Mouse (Mus musculus) embryonic stem cell, embryonic (primary cell): Measurements from ENCODE around the gene Cd300a.

Source experiments
- CTCF ChIA-PET, 4 experiments: fragments of 300-600 bp in 2 of 4; fragments of 350-600 bp in 2 of 4; sonication (Branson Sonifier 250); formaldehyde crosslinking; loops; one replicate each; lab custom pipeline; 2022; ENCODE audit warnings: inconsistent platforms in 2 of 4; lab: Charles Lee
- POLR2A ChIA-PET, 4 experiments: fragments of 300-600 bp in 2 of 4; fragments of 350-600 bp in 2 of 4; sonication (Branson Sonifier 250); formaldehyde crosslinking; loops; one replicate each; lab custom pipeline; 2022; ENCODE audit warnings: antibody characterized with exemption in 4 of 4, inconsistent platforms in 1 of 4; lab: Charles Lee

Gene Cd300a

GRCm38 (mm10) chr11:114889991-114890518, at the start of gene Cd300a:
TSS of gene Cd300a (plus strand) at chr11:114890041.
- POLR2A ChIA-PET, result interaction anchor here in 1 of 4 experiments (1.1 kb wide), 1 partner anchor 17 kb away, joined by 3 read pairs; no protein-coding TSS in a partner anchor

GRCm38 (mm10) chr11:114843818-114844463, 45.9 kb upstream of the Cd300a start:
- CTCF ChIA-PET, result interaction anchor here (0.6 to 3.2 kb wide), 11 partner anchors 8 to 108 kb away, joined by 3 to 9 read pairs (median 4); no protein-coding TSS in a partner anchor
- POLR2A ChIA-PET, result interaction anchor here in 3 of 4 experiments (0.6 to 5.6 kb wide), 20 partner anchors 10 to 569 kb away, joined by 3 to 42 read pairs (median 5); partner anchors contain the start of genes Rpl38 (in 2 of the 3) and Ttyh2 (in 1 of the 3)

More at GRCm38 (mm10) chr11:114889991-114890518, at the start of gene Cd300a:
- CTCF ChIA-PET, result interaction anchor here in 1 of 4 experiments (0.5 kb wide), 1 partner anchor 797 kb away, joined by 3 read pairs; no protein-coding TSS in a partner anchor

GRCm38 (mm10) chr11:114844464-114845220, 45.2 kb upstream of the Cd300a start:
- ChIA-PET CTCF (interaction anchor here (0.6 to 3.2 kb wide), 10 partner anchors 8 to 438 kb away, joined by 3 to 7 read pairs (median 4); no protein-coding TSS in a partner anchor), POLR2A (interaction anchor here in 3 of 4 experiments (0.5 to 5.6 kb wide), 25 partner anchors 9 to 568 kb away, joined by 3 to 42 read pairs (median 4); partner anchors contain the start of genes Rpl38 (in 2 of the 3) and Ttyh2 (in 1 of the 3))

- CTCF ChIA-PET, result interaction anchor here in 2 of 4 experiments (0.6 to 3.2 kb wide), 5 partner anchors 12 to 215 kb away, joined by 3 to 7 read pairs (median 4); no protein-coding TSS in a partner anchor
- POLR2A ChIA-PET, result interaction anchor here in 2 of 4 experiments (1.0 to 5.6 kb wide), 10 partner anchors 11 to 346 kb away, joined by 3 to 42 read pairs (median 5); no protein-coding TSS in a partner anchor
Observed at GRCm38 (mm10) chr11:114846336-114846735, 43.5 kb upstream of the Cd300a start.

- ChIA-PET POLR2A (interaction anchor here in 2 of 4 experiments (1.0 to 5.6 kb wide), 8 partner anchors 13 to 345 kb away, joined by 3 to 42 read pairs (median 4); no protein-coding TSS in a partner anchor), CTCF (interaction anchor here in 2 of 4 experiments (0.6 to 2.0 kb wide), 4 partner anchors 12 to 56 kb away, joined by 3 to 6 read pairs (median 4); no protein-coding TSS in a partner anchor)
Observed at GRCm38 (mm10) chr11:114847008-114847407, 42.8 kb upstream of the Cd300a start.

- POLR2A ChIA-PET, result interaction anchor here in 3 of 4 experiments (0.6 to 4.2 kb wide), 12 partner anchors 9 to 382 kb away, joined by 3 to 24 read pairs (median 4); no protein-coding TSS in a partner anchor
- CTCF ChIA-PET, result interaction anchor here in 1 of 4 experiments (0.6 to 1.5 kb wide), 3 partner anchors 9 to 873 kb away, joined by 3 to 9 read pairs (median 3); no protein-coding TSS in a partner anchor
Observed at GRCm38 (mm10) chr11:114849572-114849971, 40.3 kb upstream of the Cd300a start.

- ChIA-PET POLR2A (interaction anchor here in 3 of 4 experiments (0.6 to 4.2 kb wide), 15 partner anchors 9 to 382 kb away, joined by 3 to 24 read pairs (median 4); no protein-coding TSS in a partner anchor), CTCF (interaction anchor here in 1 of 4 experiments (0.6 to 1.5 kb wide), 3 partner anchors 9 to 874 kb away, joined by 3 to 9 read pairs (median 3); no protein-coding TSS in a partner anchor)
Observed at GRCm38 (mm10) chr11:114850066-114850451, 39.8 kb upstream of the Cd300a start.

GRCm38 (mm10) chr11:114850452-114851268, 39.2 kb upstream of the Cd300a start, which contains the start of gene Gprc5c:
TSS of gene Gprc5c (plus strand) at chr11:114851152.
- ChIA-PET CTCF (interaction anchor here in 1 of 4 experiments (1.3 to 1.5 kb wide), 2 partner anchors 8 to 15 kb away, joined by 3 to 9 read pairs; no protein-coding TSS in a partner anchor), POLR2A (interaction anchor here in 3 of 4 experiments (0.6 to 4.2 kb wide), 15 partner anchors 8 to 383 kb away, joined by 3 to 24 read pairs (median 6); no protein-coding TSS in a partner anchor)

- ChIA-PET CTCF (interaction anchor here in 1 of 4 experiments (0.6 to 1.4 kb wide), 3 partner anchors 12 to 102 kb away, joined by 3 read pairs; no protein-coding TSS in a partner anchor), POLR2A (interaction anchor here (0.8 to 4.2 kb wide), 15 partner anchors 15 to 184 kb away, joined by 3 to 24 read pairs (median 4); no protein-coding TSS in a partner anchor)
Observed at GRCm38 (mm10) chr11:114851269-114851607, 38.6 kb upstream of the Cd300a start.

GRCm38 (mm10) chr11:114851608-114852310, 38.1 kb upstream of the Cd300a start:
- CTCF ChIA-PET, result interaction anchor here in 3 of 4 experiments (0.5 to 1.4 kb wide), 6 partner anchors 8 to 449 kb away, joined by 3 to 5 read pairs (median 3); no protein-coding TSS in a partner anchor
- POLR2A ChIA-PET, result interaction anchor here (0.8 to 4.2 kb wide), 20 partner anchors 14 to 375 kb away, joined by 3 to 24 read pairs (median 4); no protein-coding TSS in a partner anchor

GRCm38 (mm10) chr11:114852311-114853173, 37.3 kb upstream of the Cd300a start:
- ChIA-PET CTCF (interaction anchor here in 2 of 4 experiments (0.6 to 1.4 kb wide), 4 partner anchors 9 to 337 kb away, joined by 3 to 5 read pairs (median 4); no protein-coding TSS in a partner anchor), POLR2A (interaction anchor here (0.8 to 4.2 kb wide), 17 partner anchors 14 to 376 kb away, joined by 3 to 24 read pairs (median 4); no protein-coding TSS in a partner anchor)

- ChIA-PET POLR2A (interaction anchor here in 2 of 4 experiments (0.8 to 2.7 kb wide), 5 partner anchors 10 to 59 kb away, joined by 3 to 8 read pairs (median 3); no protein-coding TSS in a partner anchor), CTCF (interaction anchor here in 1 of 4 experiments (0.6 kb wide), 1 partner anchor 265 kb away, joined by 3 read pairs; no protein-coding TSS in a partner anchor)
Observed at GRCm38 (mm10) chr11:114853174-114853838, 36.5 kb upstream of the Cd300a start.

- POLR2A ChIA-PET, result interaction anchor here in 2 of 4 experiments (0.6 to 1.4 kb wide), 5 partner anchors 11 to 36 kb away, joined by 3 to 4 read pairs (median 4); no protein-coding TSS in a partner anchor
- CTCF ChIA-PET, result no interaction called here
Observed at GRCm38 (mm10) chr11:114854581-114854980, 35.3 kb upstream of the Cd300a start.

GRCm38 (mm10) chr11:114856125-114856524, 33.7 kb upstream of the Cd300a start:
- POLR2A ChIA-PET, result interaction anchor here in 1 of 4 experiments (1.3 kb wide), 1 partner anchor 17 kb away, joined by 6 read pairs; no protein-coding TSS in a partner anchor
- CTCF ChIA-PET, result no interaction called here
